Mouse (Mus musculus): ENCODE measurements at regions not wholly inside any gene's neighbourhood (a gene's known extent, or its start where the extent isn't known, plus 50 kb on each side); places are given as distances from the start of the nearest gene placed in this dataset.

- H3K4me1 ChIP-seq (ENCODE audit: control insufficient read depth, insufficient read depth, insufficient read length, low read length), result no peaks in the 10 kb centered on the region; the same call in 1 of the 2 replicates
- no peak for TF ChIP-seq POLR2A (IDR thresholded peaks at IDR 0.05; ENCODE audit: low read depth, low read length)
- TF ChIP-seq CTCF (IDR thresholded peaks at IDR 0.05; ENCODE audit: extremely low read depth, insufficient read length, insufficient replicate concordance, low read depth, low read length), result no peak
- H3K27me3 ChIP-seq (ENCODE audit: control insufficient read depth, insufficient read depth, low read length), result no peaks in the 10 kb centered on the region
- H3K27ac ChIP-seq (ENCODE audit: insufficient read depth, low read depth, low read length), result no peak overlapping the region
- H3K36me3 ChIP-seq (ENCODE audit: control insufficient read depth, insufficient read depth, low read length), result no peaks in the 10 kb centered on the region
- WGBS, result 78% methylated on average over 10 of the region's 10 CpGs
- no peak overlapping the region for H3K4me3 ChIP-seq (ENCODE audit: low read depth, low read length)
These were observed 470.9 kb upstream of the Jarid2 start for GRCm38 (mm10) chr13:44258422-44258821.

GRCm38 (mm10) chr13:44260039-44260438 is 469.2 kb upstream of the Jarid2 start:
- Histone ChIP-seq H3K27ac (ENCODE audit: insufficient read depth, low read depth, low read length) (no peak overlapping the region), H3K4me3 (ENCODE audit: low read depth, low read length) (no peak overlapping the region), H3K27me3 (ENCODE audit: control insufficient read depth, insufficient read depth, low read length) (no peaks in the 10 kb centered on the region), H3K4me1 (ENCODE audit: control insufficient read depth, insufficient read depth, insufficient read length, low read length) (no peaks in the 10 kb centered on the region; the same call in 1 of the 2 replicates), H3K36me3 (ENCODE audit: control insufficient read depth, insufficient read depth, low read length) (no peaks in the 10 kb centered on the region)
- 79% methylated on average over 6 of the region's 6 CpGs for WGBS
- TF ChIP-seq CTCF (IDR thresholded peaks at IDR 0.05; ENCODE audit: extremely low read depth, insufficient read length, insufficient replicate concordance, low read depth, low read length) (no peak), POLR2A (IDR thresholded peaks at IDR 0.05; ENCODE audit: low read depth, low read length) (no peak)

GRCm38 (mm10) chr13:44260637-44261333 is 468.5 kb upstream of the Jarid2 start:
- Histone ChIP-seq H3K4me3 (ENCODE audit: low read depth, low read length) (no peak overlapping the region), H3K27ac (ENCODE audit: insufficient read depth, low read depth, low read length) (no peak overlapping the region), H3K4me1 (ENCODE audit: control insufficient read depth, insufficient read depth, insufficient read length, low read length) (no peaks in the 10 kb centered on the region; the same call in 1 of the 2 replicates), H3K27me3 (ENCODE audit: control insufficient read depth, insufficient read depth, low read length) (no peaks in the 10 kb centered on the region), H3K36me3 (ENCODE audit: control insufficient read depth, insufficient read depth, low read length) (no peaks in the 10 kb centered on the region)
- 80% methylated on average over 8 of the region's 8 CpGs for WGBS
- no peak for TF ChIP-seq CTCF (IDR thresholded peaks at IDR 0.05; ENCODE audit: extremely low read depth, insufficient read length, insufficient replicate concordance, low read depth, low read length)
- no peak for TF ChIP-seq POLR2A (IDR thresholded peaks at IDR 0.05; ENCODE audit: low read depth, low read length)

- Histone ChIP-seq H3K4me3 (ENCODE audit: low read depth, low read length) (no peak overlapping the region), H3K27ac (ENCODE audit: insufficient read depth, low read depth, low read length) (no peak overlapping the region), H3K27me3 (ENCODE audit: control insufficient read depth, insufficient read depth, low read length) (no peaks in the 10 kb centered on the region), H3K4me1 (ENCODE audit: control insufficient read depth, insufficient read depth, insufficient read length, low read length) (no peaks in the 10 kb centered on the region), H3K36me3 (ENCODE audit: control insufficient read depth, insufficient read depth, low read length) (no peaks in the 10 kb centered on the region)
- TF ChIP-seq CTCF (IDR thresholded peaks at IDR 0.05; ENCODE audit: extremely low read depth, insufficient read length, insufficient replicate concordance, low read depth, low read length) (no peak), POLR2A (IDR thresholded peaks at IDR 0.05; ENCODE audit: low read depth, low read length) (no peak)
- WGBS, result 76% methylated on average over 16 of the region's 16 CpGs
These were observed 456.3 kb upstream of the Jarid2 start for GRCm38 (mm10) chr13:44272746-44273524.

GRCm38 (mm10) chr13:44277952-44278351 is 451.3 kb upstream of the Jarid2 start:
- no peak for TF ChIP-seq POLR2A (IDR thresholded peaks at IDR 0.05; ENCODE audit: low read depth, low read length)
- no peak for TF ChIP-seq CTCF (IDR thresholded peaks at IDR 0.05; ENCODE audit: extremely low read depth, insufficient read length, insufficient replicate concordance, low read depth, low read length)
- H3K4me3 ChIP-seq (ENCODE audit: low read depth, low read length), result no peak overlapping the region
- H3K36me3 ChIP-seq (ENCODE audit: control insufficient read depth, insufficient read depth, low read length), result no peaks in the 10 kb centered on the region
- H3K4me1 ChIP-seq (ENCODE audit: control insufficient read depth, insufficient read depth, insufficient read length, low read length), result no peaks in the 10 kb centered on the region
- H3K27ac ChIP-seq (ENCODE audit: insufficient read depth, low read depth, low read length), result no peak overlapping the region
- no peaks in the 10 kb centered on the region for H3K27me3 ChIP-seq (ENCODE audit: control insufficient read depth, insufficient read depth, low read length)
- WGBS, result 93% methylated on average over 3 of the region's 3 CpGs

- 57% methylated on average over 4 of the region's 4 CpGs for WGBS
These were observed 450.2 kb upstream of the Jarid2 start for GRCm38 (mm10) chr13:44279036-44279435.

GRCm38 (mm10) chr13:44280296-44280695 is 449.0 kb upstream of the Jarid2 start:
- no peaks in the 10 kb centered on the region for H3K4me1 ChIP-seq (ENCODE audit: control insufficient read depth, insufficient read depth, insufficient read length, low read length)
- H3K27ac ChIP-seq (ENCODE audit: insufficient read depth, low read depth, low read length), result no peak overlapping the region
- 95% methylated on average over 8 of the region's 8 CpGs for WGBS
- H3K4me3 ChIP-seq (ENCODE audit: low read depth, low read length), result no peak overlapping the region
- H3K27me3 ChIP-seq (ENCODE audit: control insufficient read depth, insufficient read depth, low read length), result no peaks in the 10 kb centered on the region
- H3K36me3 ChIP-seq (ENCODE audit: control insufficient read depth, insufficient read depth, low read length), result no peaks in the 10 kb centered on the region
- no peak for TF ChIP-seq CTCF (IDR thresholded peaks at IDR 0.05; ENCODE audit: extremely low read depth, insufficient read length, insufficient replicate concordance, low read depth, low read length)
- TF ChIP-seq POLR2A (IDR thresholded peaks at IDR 0.05; ENCODE audit: low read depth, low read length), result no peak

More at GRCm38 (mm10) chr13:44279036-44279435, 450.2 kb upstream of the Jarid2 start:
- Histone ChIP-seq H3K36me3 (ENCODE audit: control insufficient read depth, insufficient read depth, low read length) (no peaks in the 10 kb centered on the region), H3K4me1 (ENCODE audit: control insufficient read depth, insufficient read depth, insufficient read length, low read length) (no peaks in the 10 kb centered on the region), H3K4me3 (ENCODE audit: low read depth, low read length) (no peak overlapping the region), H3K27ac (ENCODE audit: insufficient read depth, low read depth, low read length) (no peak overlapping the region), H3K27me3 (ENCODE audit: control insufficient read depth, insufficient read depth, low read length) (no peaks in the 10 kb centered on the region)
- TF ChIP-seq CTCF (IDR thresholded peaks at IDR 0.05; ENCODE audit: extremely low read depth, insufficient read length, insufficient replicate concordance, low read depth, low read length) (no peak), POLR2A (IDR thresholded peaks at IDR 0.05; ENCODE audit: low read depth, low read length) (no peak)

Measured in small intestine, adult 2 months (tissue).